Mouse (Mus musculus) bone marrow, adult 2 months (tissue): ENCODE results near the gene Pgf. TPM values are rescaled to one million over a fixed set of nuclear protein-coding genes. Genes with fewer than 3 reads are reported as not detected.

Experiments used
- H3K27ac ChIP-seq: fragments of 200-500 bp; 2 replicates; pipeline ENCODE4 v1.5.1; 2012; ENCODE audit warnings: low read depth, mild to moderate bottlenecking, control low read depth, inconsistent platforms, low read length; ENCODE audit not compliant: control insufficient read depth, poor library complexity, insufficient read depth
- H3K4me1 ChIP-seq: fragments of 200-500 bp; 2 replicates; pipeline ENCODE4 v1.6.1; 2011; ENCODE audit warnings: low read length; ENCODE audit not compliant: control insufficient read depth, insufficient read depth
- H3K4me3 ChIP-seq: fragments of 200-500 bp; replicated peaks from 2 replicates; pipeline ENCODE3; 2011; ENCODE audit warnings: mild to moderate bottlenecking, low read depth, low read length, control low read depth; ENCODE audit not compliant: control insufficient read depth
- CTCF ChIP-seq: fragments of 200-500 bp; IDR thresholded peaks from 2 replicates; pipeline ENCODE4 v1.5.1; 2011; ENCODE audit warnings: low read length, control low read depth; ENCODE audit not compliant: control insufficient read depth, insufficient read depth
- POLR2A ChIP-seq: fragments of 200-500 bp; IDR thresholded peaks from 2 replicates; pipeline ENCODE4 v1.6.1; 2011; ENCODE audit warnings: low read depth, mild to moderate bottlenecking, control low read depth, low read length, borderline replicate concordance; ENCODE audit not compliant: control insufficient read depth
- WGBS: fragments of 180-500 bp; shearing (Covaris S2); methylation state at CpG from one replicate; pipeline ENCODE4 v1.1.7; 2018; 5-methylcytosine and 5-hydroxymethylcytosine counted together
- polyA plus RNA-seq: library from polyadenylated mRNA; stranded (reverse); fragments of >200 nt; gene quantifications from 2 replicates; pipeline ENCODE4 v1.2.4, GENCODE M21; 2011; ENCODE audit warnings: low replicate concordance; ENCODE audit not compliant: missing spikeins, insufficient read depth, insufficient read length

The Pgf gene
- polyA plus RNA-seq, 1 experiment = not detected

DNA sequence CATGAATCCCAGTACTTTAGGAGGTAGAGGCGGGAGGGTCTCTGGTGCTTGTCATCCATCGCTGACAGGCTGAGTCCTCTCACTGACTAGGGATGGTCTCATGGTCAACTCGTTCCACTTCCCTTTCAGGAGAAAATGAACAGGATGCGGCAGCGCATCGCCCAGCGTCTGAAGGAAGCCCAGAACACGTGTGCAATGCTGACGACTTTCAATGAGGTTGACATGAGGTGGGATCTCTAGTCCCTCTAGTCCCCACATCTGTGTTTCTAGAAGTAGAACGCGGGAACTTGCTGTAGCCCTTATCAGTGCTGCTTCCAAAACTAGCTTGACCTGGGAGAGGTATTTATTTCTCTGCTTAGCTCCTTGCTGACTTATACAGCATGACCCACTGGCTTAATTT lies 53.9 kb downstream of the Pgf start:
- H3K4me3 ChIP-seq = no peak overlapping the region
- H3K27ac ChIP-seq = peak overlapping the region; percentile 45; the same call in 1 of the 2 replicates
- 62% methylated on average over 11 of the region's 11 CpGs for WGBS
- H3K4me1 ChIP-seq = peaks cover 6% of the 10 kb centered on the region
- no peak for TF ChIP-seq CTCF
- no peak for TF ChIP-seq POLR2A

- TF ChIP-seq POLR2A = no peak
- no peak for TF ChIP-seq CTCF
- Histone ChIP-seq H3K4me1 (peaks cover 4% of the 10 kb centered on the region), H3K27ac (peak overlapping the region; percentile 33; the same call in 1 of the 2 replicates), H3K4me3 (no peak overlapping the region)
- 39% methylated on average over 9 of the region's 9 CpGs for WGBS
Observed at GRCm38 (mm10) chr12:85123108-85123530, 54.5 kb downstream of the Pgf start.

GRCm38 (mm10) chr12:85121806-85122459 lies 55.7 kb downstream of the Pgf start:
- no peak overlapping the region for H3K27ac ChIP-seq
- H3K4me1 ChIP-seq = peaks cover 4% of the 10 kb centered on the region
- no peak for TF ChIP-seq POLR2A
- no peak for TF ChIP-seq CTCF
- H3K4me3 ChIP-seq = no peak overlapping the region
- 83% methylated on average over 9 of the region's 9 CpGs for WGBS

Other genes with a start within 250 kb of the Pgf start
- 76.1 and 122 TPM in 2 replicates for gene Fcf1, start 206.9 kb downstream of the Pgf start, polyA plus RNA-seq
- 16.9 and 28.6 TPM in 2 replicates for gene Arel1, start 206.9 kb downstream of the Pgf start, polyA plus RNA-seq
- 15.0 and 36.2 TPM in 2 replicates for gene Ylpm1, start 181.5 kb downstream of the Pgf start, polyA plus RNA-seq
- gene Prox2, start 67.0 kb downstream of the Pgf start, polyA plus RNA-seq = 2.2 and 2.9 TPM in 2 replicates
- gene Dlst, start 67.0 kb downstream of the Pgf start, polyA plus RNA-seq = 87.0 and 102 TPM in 2 replicates
- 0.63 TPM in 1 of 2 replicates, not detected in the other for gene Rps6kl1, start 26.5 kb downstream of the Pgf start, polyA plus RNA-seq
- gene Eif2b2, start 41.7 kb upstream of the Pgf start, polyA plus RNA-seq = 17.0 and 32.9 TPM in 2 replicates
- 5.2 and 6.2 TPM in 2 replicates for gene Mlh3, start 92.8 kb upstream of the Pgf start, polyA plus RNA-seq
- 8.1 and 20.6 TPM in 2 replicates for gene Acyp1, start 110.6 kb upstream of the Pgf start, polyA plus RNA-seq
- gene Zc2hc1c, start 110.8 kb upstream of the Pgf start, polyA plus RNA-seq = 0.72 TPM in 1 of 2 replicates, not detected in the other
- 14.2 and 25.4 TPM in 2 replicates for gene Nek9, start 161.6 kb upstream of the Pgf start, polyA plus RNA-seq
- gene Tmed10, start 197.1 kb upstream of the Pgf start, polyA plus RNA-seq = 39.8 and 59.6 TPM in 2 replicates